Mouse (Mus musculus) ES-E14 (cell line): ENCODE results near the gene Grin1. TPM values are rescaled to one million over a fixed set of nuclear protein-coding genes. Genes with fewer than 3 reads are reported as not detected.

Experiments
- DNase-seq: peaks from one replicate; pipeline ENCODE4 v3.0.0-alpha.2; 2013; ENCODE audit warnings: low read depth, low spot score
- H3K27ac ChIP-seq: 2 replicates; pipeline ENCODE4 v1.5.1; 2012; ENCODE audit warnings: low read depth, mild to moderate bottlenecking, low read length, moderate library complexity, mixed read lengths; ENCODE audit not compliant: poor library complexity, insufficient read depth, severe bottlenecking
- H3K36me3 ChIP-seq: 2 replicates; pipeline ENCODE4 v1.6.1; 2012; ENCODE audit warnings: mild to moderate bottlenecking, low read length, moderate library complexity, mixed read lengths; ENCODE audit not compliant: control insufficient read depth, poor library complexity, insufficient read depth, severe bottlenecking
- H3K4me1 ChIP-seq, 2 experiments: fragments of 150-350 bp in 1 of 2; sonication (generic) in 1 of 2; 2 replicates each; pipeline ENCODE4 v1.6.1; 2012; ENCODE audit warnings: low read length in 2 of 2, mild to moderate bottlenecking in 1 of 2, mixed read lengths in 1 of 2; ENCODE audit not compliant: control insufficient read depth in 2 of 2, insufficient read depth in 2 of 2, poor library complexity in 1 of 2
- H3K4me3 ChIP-seq, 2 experiments: fragments of 150-350 bp in 1 of 2; sonication (generic) in 1 of 2; 2 replicates each; pipeline ENCODE4 v1.5.1; 2012; ENCODE audit warnings: low read length in 2 of 2, low read depth in 1 of 2, mild to moderate bottlenecking in 1 of 2, mixed read lengths in 1 of 2; ENCODE audit not compliant: insufficient read depth in 1 of 2, poor library complexity in 1 of 2, severe bottlenecking in 1 of 2
- H3K9ac ChIP-seq: 2 replicates; pipeline ENCODE4 v1.6.1; 2012; ENCODE audit warnings: low read depth, mild to moderate bottlenecking, low read length, mixed read lengths; ENCODE audit not compliant: poor library complexity, insufficient read depth, severe bottlenecking
- H3K9me3 ChIP-seq: fragments of 150-350 bp; sonication (generic); 2 replicates; pipeline ENCODE4 v1.6.1; 2012; ENCODE audit warnings: low read depth, mild to moderate bottlenecking, low read length; ENCODE audit not compliant: control insufficient read depth, insufficient read depth
- CHD2 ChIP-seq: IDR thresholded peaks from 2 replicates; pipeline ENCODE4 v1.6.1; 2014; ENCODE audit warnings: mild to moderate bottlenecking, low read depth, low read length, inconsistent platforms
- HCFC1 ChIP-seq: IDR thresholded peaks from 2 replicates; pipeline ENCODE4 v1.6.1; 2012; ENCODE audit warnings: low read length, inconsistent platforms, borderline replicate concordance; ENCODE audit not compliant: insufficient read depth
- MAFK ChIP-seq: IDR thresholded peaks from 2 replicates; pipeline ENCODE4 v1.6.1; 2014; ENCODE audit warnings: mild to moderate bottlenecking, low read depth, low read length, inconsistent platforms; ENCODE audit not compliant: insufficient read depth
- ZC3H11A ChIP-seq: IDR thresholded peaks from 2 replicates; pipeline ENCODE4 v1.6.1; 2012; ENCODE audit warnings: low read depth, mild to moderate bottlenecking, inconsistent platforms, low read length, borderline replicate concordance
- ZNF384 ChIP-seq: IDR thresholded peaks from 2 replicates; pipeline ENCODE4 v1.6.1; 2012; ENCODE audit warnings: low read depth, low read length, inconsistent platforms
- in situ Hi-C, 2 experiments: fragments of 600-800 bp; cut with MboI; formaldehyde crosslinking; loops; one replicate each; pipeline ENCODE4 v1.15.1; 2025; ENCODE audit warnings: low sequenced_read_pairs in 2 of 2, inconsistent platforms in 1 of 2; ENCODE audit not compliant: unreplicated experiment in 2 of 2
- total RNA-seq: library from RNA; depleted of rRNA; stranded (reverse); fragments of 300-350 nt; gene quantifications from 2 replicates; pipeline ENCODE4 v1.2.3, GENCODE M21; 2012

Grin1 gene
- total RNA-seq, 1 experiment, result 2.5 TPM

- peaks cover 41% of the 10 kb centered on the region for H3K36me3 ChIP-seq
- peaks cover 0 to 6% of the 10 kb centered on the region in 2 experiments; a peak in 1 of 4 replicates for H3K4me1 ChIP-seq
- TF ChIP-seq ZNF384 (no peak), CHD2 (no peak), MAFK (peak; percentile 32; the same call in 1 of the 2 replicates)
- no peak overlapping the region for H3K27ac ChIP-seq
- no peak for DNase-seq
- no peak overlapping the region for H3K4me3 ChIP-seq
- H3K9ac ChIP-seq, result no peak overlapping the region
- H3K9me3 ChIP-seq, result no peaks in the 10 kb centered on the region
- in situ Hi-C loops, result no loop called here
Observed at GRCm38 (mm10) chr2:25354211-25354610, 35.2 kb upstream of the Grin1 start.

GRCm38 (mm10) chr2:25350701-25351100 is 31.7 kb upstream of the Grin1 start:
- no peak for TF ChIP-seq HCFC1
- no peak for TF ChIP-seq CHD2
- TF ChIP-seq MAFK, result no peak
- TF ChIP-seq ZNF384, result no peak
- TF ChIP-seq ZC3H11A, result no peak
- Histone ChIP-seq H3K36me3 (peaks cover 67% of the 10 kb centered on the region), H3K4me3 (no peak overlapping the region), H3K9me3 (no peaks in the 10 kb centered on the region), H3K27ac (no peak overlapping the region), H3K4me1 (no peaks in the 10 kb centered on the region), H3K9ac (no peak overlapping the region)
- DNase-seq, result no peak
- in situ Hi-C loops, result no loop called here

- TF ChIP-seq ZC3H11A (no peak), ZNF384 (no peak), HCFC1 (no peak), MAFK (no peak)
- no peak overlapping the region for H3K27ac ChIP-seq
- DNase-seq, result no peak
- H3K4me3 ChIP-seq, result no peak overlapping the region
- in situ Hi-C loops, result no loop called here
- no peaks in the 10 kb centered on the region for H3K4me1 ChIP-seq
- no peaks in the 10 kb centered on the region for H3K9me3 ChIP-seq
- H3K36me3 ChIP-seq, result peaks cover 76% of the 10 kb centered on the region
- H3K9ac ChIP-seq, result no peak overlapping the region
Observed at GRCm38 (mm10) chr2:25349499-25349898, 30.5 kb upstream of the Grin1 start.

- H3K4me3 ChIP-seq, result no peak overlapping the region
- no peak for DNase-seq
- TF ChIP-seq MAFK, result no peak
- no peak for TF ChIP-seq ZC3H11A
- TF ChIP-seq HCFC1, result no peak
- H3K9ac ChIP-seq, result no peak overlapping the region
- H3K9me3 ChIP-seq, result no peaks in the 10 kb centered on the region
- peaks cover 76% of the 10 kb centered on the region for H3K36me3 ChIP-seq
- in situ Hi-C loops, result no loop called here
- H3K4me1 ChIP-seq, result no peaks in the 10 kb centered on the region
- H3K27ac ChIP-seq, result no peak overlapping the region
Observed at GRCm38 (mm10) chr2:25348162-25348561, 29.2 kb upstream of the Grin1 start.

- Histone ChIP-seq H3K27ac (no peak overlapping the region), H3K9me3 (no peaks in the 10 kb centered on the region), H3K9ac (no peak overlapping the region), H3K4me1 (peaks cover 0 to 4% of the 10 kb centered on the region in 2 experiments; a peak in 1 of 4 replicates), H3K4me3 (no peak overlapping the region), H3K36me3 (peaks cover 45% of the 10 kb centered on the region)
- DNase-seq, result no peak
- TF ChIP-seq CHD2, result no peak
- TF ChIP-seq MAFK, result no peak
- no peak for TF ChIP-seq ZC3H11A
- no peak for TF ChIP-seq HCFC1
- TF ChIP-seq ZNF384, result no peak
- in situ Hi-C loops, result no loop called here
Observed at GRCm38 (mm10) chr2:25338303-25338702, 19.3 kb upstream of the Grin1 start.
